Mouse (Mus musculus) midbrain, embryonic 13.5 days (tissue): ENCODE data around the gene Nfat5. TPM values are rescaled to one million over a fixed set of nuclear protein-coding genes. Genes with fewer than 3 reads are reported as not detected.
A peak's percentile ranks its signal among the peaks of the same experiment; 100 is the strongest.

Experiments
- ATAC-seq: fragments of 200-750 bp; cut with Nextera tagmentation; 2 replicates; pipeline ENCODE4 v1.8.0; 2017; ENCODE audit warnings: mild to moderate bottlenecking, moderate TSS enrichment, moderate library complexity
- H3K27ac ChIP-seq: fragments of 300-500 bp; sonication (generic); 2 replicates; pipeline ENCODE4 v1.5.1; 2015; ENCODE audit warnings: inconsistent platforms, mild to moderate bottlenecking, moderate library complexity
- H3K27me3 ChIP-seq: fragments of 300-500 bp; sonication (generic); 2 replicates; pipeline ENCODE4 v1.6.1; 2015; ENCODE audit warnings: mild to moderate bottlenecking, inconsistent platforms
- H3K36me3 ChIP-seq: fragments of 300-500 bp; sonication (generic); 2 replicates; pipeline ENCODE4 v1.6.1; 2015; ENCODE audit warnings: mild to moderate bottlenecking, inconsistent platforms
- H3K4me1 ChIP-seq: fragments of 300-500 bp; sonication (generic); replicated peaks from 2 replicates; pipeline ENCODE4 v1.6.1; 2015; ENCODE audit warnings: inconsistent platforms
- H3K4me2 ChIP-seq: fragments of 300-500 bp; sonication (generic); replicated peaks from 2 replicates; pipeline ENCODE4 v1.6.1; 2015; ENCODE audit warnings: moderate library complexity, mild to moderate bottlenecking, inconsistent platforms
- H3K4me3 ChIP-seq: fragments of 300-500 bp; sonication (generic); replicated peaks from 2 replicates; pipeline ENCODE4 v1.5.1; 2015; ENCODE audit warnings: mild to moderate bottlenecking, inconsistent platforms
- H3K9ac ChIP-seq: fragments of 300-500 bp; sonication (generic); replicated peaks from 2 replicates; pipeline ENCODE4 v1.6.1; 2015; ENCODE audit warnings: mild to moderate bottlenecking, inconsistent platforms
- H3K9me3 ChIP-seq: fragments of 300-500 bp; sonication (generic); 2 replicates; pipeline ENCODE4 v1.6.1; 2016; ENCODE audit warnings: mild to moderate bottlenecking, inconsistent platforms
- WGBS: fragments of 180-500 bp; shearing (Covaris S2); methylation state at CpG from one replicate; pipeline ENCODE4 v1.1.7; 2015; 5-methylcytosine and 5-hydroxymethylcytosine counted together
- polyA plus RNA-seq: library from polyadenylated mRNA; unstranded; fragments of >200 nt; fragmentation: Nextera tagmentation; extraction: Ambion mirVana; gene quantifications from 2 replicates; pipeline ENCODE4 v1.2.1, GENCODE M21; 2015

Nfat5 gene
- polyA plus RNA-seq, 1 experiment from 2014 or later, result 13.3 TPM

GRCm38 (mm10) chr8:107403038-107403781 lies 109.9 kb downstream of the Nfat5 start, which contains the start of gene Nqo1:
Gene Nqo1 (minus strand): TSS chr8:107403206.
- H3K36me3 ChIP-seq, result peaks cover 11% of the 10 kb centered on the region
- no peaks in the 10 kb centered on the region for H3K27me3 ChIP-seq
- H3K9me3 ChIP-seq, result no peaks in the 10 kb centered on the region
- peak; percentile 99 for ATAC-seq
- 0 out of 2 replicates have a peak within 1 kb of the TSS, but pooled peaks have one; percentile 24 for H3K9ac ChIP-seq
- H3K4me2 ChIP-seq, result peak within 1 kb of the TSS; percentile 55
- H3K4me1 ChIP-seq, result peaks cover 13% of the 10 kb centered on the region
- H3K4me3 ChIP-seq, result peak within 1 kb of the TSS; percentile 24
- 17% methylated on average over 22 of the region's 22 CpGs for WGBS
- no peak within 1 kb of the TSS for H3K27ac ChIP-seq

GRCm38 (mm10) chr8:107404057-107404456 lies 110.8 kb downstream of the Nfat5 start:
- ATAC-seq, result no peak
- Histone ChIP-seq H3K27me3 (no peaks in the 10 kb centered on the region), H3K4me3 (no peak overlapping the region), H3K4me1 (peaks cover 13% of the 10 kb centered on the region), H3K36me3 (peaks cover 16% of the 10 kb centered on the region), H3K4me2 (no peak overlapping the region), H3K27ac (no peak overlapping the region), H3K9me3 (no peaks in the 10 kb centered on the region), H3K9ac (no peak overlapping the region)
- 86% methylated on average over 4 of the region's 4 CpGs for WGBS

- WGBS, result 66% methylated on average over 3 of the region's 3 CpGs
- Histone ChIP-seq H3K27me3 (no peaks in the 10 kb centered on the region), H3K4me2 (no peak overlapping the region), H3K27ac (no peak overlapping the region), H3K4me3 (no peak overlapping the region), H3K9me3 (no peaks in the 10 kb centered on the region), H3K4me1 (peaks cover 13% of the 10 kb centered on the region), H3K36me3 (peaks cover 34% of the 10 kb centered on the region), H3K9ac (no peak overlapping the region)
- ATAC-seq, result no peak
Observed at GRCm38 (mm10) chr8:107405935-107406334, 112.7 kb downstream of the Nfat5 start.

DNA sequence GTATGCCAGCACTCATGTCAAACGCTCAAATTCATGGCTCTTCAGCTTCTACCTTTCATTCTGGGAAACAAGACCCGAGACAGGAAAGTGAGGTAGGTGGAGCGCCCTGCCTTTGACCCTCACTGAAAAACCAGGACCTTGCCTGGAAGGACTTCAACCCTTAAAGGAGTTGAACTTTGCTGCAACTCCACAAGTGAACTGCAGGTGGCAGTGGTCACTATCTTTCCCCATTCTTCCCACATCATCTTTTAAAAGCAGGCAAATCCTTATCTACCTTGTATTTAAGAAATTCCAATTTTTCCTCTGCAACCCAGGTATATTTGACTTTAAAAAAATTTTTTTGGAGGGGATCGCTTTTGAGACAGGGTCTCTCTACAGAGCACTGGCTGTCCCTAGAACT lies 118.1 kb downstream of the Nfat5 start:
- no peak overlapping the region for H3K9ac ChIP-seq
- no peak for ATAC-seq
- H3K9me3 ChIP-seq, result no peaks in the 10 kb centered on the region
- no peak overlapping the region for H3K4me3 ChIP-seq
- no peak overlapping the region for H3K27ac ChIP-seq
- H3K27me3 ChIP-seq, result no peaks in the 10 kb centered on the region
- WGBS, result 73% methylated on average over 4 of the region's 4 CpGs
- H3K4me1 ChIP-seq, result no peaks in the 10 kb centered on the region
- H3K36me3 ChIP-seq, result peaks cover 89% of the 10 kb centered on the region
- H3K4me2 ChIP-seq, result no peak overlapping the region

DNA sequence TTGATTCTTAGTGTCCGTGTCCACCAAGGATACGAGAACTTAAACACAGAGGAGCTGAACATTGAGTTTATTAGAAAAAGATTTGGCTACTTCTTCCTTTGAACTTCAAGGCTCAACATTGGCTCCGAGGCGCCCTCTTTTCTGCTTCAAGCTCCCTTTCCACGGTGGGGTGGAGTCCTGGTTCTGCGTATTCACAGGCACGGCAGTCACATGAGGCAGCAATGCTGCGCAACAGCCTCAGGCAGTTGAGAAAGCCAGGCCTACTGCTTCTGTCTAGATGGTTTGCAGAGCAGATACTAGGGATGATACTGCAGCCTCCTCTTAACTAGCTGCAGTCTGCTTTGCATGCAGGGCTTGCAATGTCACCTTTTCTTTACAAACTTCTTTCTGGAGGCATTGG lies 119.3 kb downstream of the Nfat5 start:
- Histone ChIP-seq H3K9ac (no peak overlapping the region), H3K4me1 (no peaks in the 10 kb centered on the region), H3K4me2 (no peak overlapping the region), H3K4me3 (no peak overlapping the region), H3K27ac (no peak overlapping the region), H3K27me3 (no peaks in the 10 kb centered on the region), H3K9me3 (no peaks in the 10 kb centered on the region), H3K36me3 (peaks cover 95% of the 10 kb centered on the region)
- ATAC-seq, result no peak
- WGBS, result 92% methylated on average over 8 of the region's 8 CpGs

- 91% methylated on average over 10 of the region's 10 CpGs for WGBS
- ATAC-seq, result no peak
- H3K4me3 ChIP-seq, result no peak overlapping the region
Observed at GRCm38 (mm10) chr8:107413881-107414280, 120.6 kb downstream of the Nfat5 start.

DNA sequence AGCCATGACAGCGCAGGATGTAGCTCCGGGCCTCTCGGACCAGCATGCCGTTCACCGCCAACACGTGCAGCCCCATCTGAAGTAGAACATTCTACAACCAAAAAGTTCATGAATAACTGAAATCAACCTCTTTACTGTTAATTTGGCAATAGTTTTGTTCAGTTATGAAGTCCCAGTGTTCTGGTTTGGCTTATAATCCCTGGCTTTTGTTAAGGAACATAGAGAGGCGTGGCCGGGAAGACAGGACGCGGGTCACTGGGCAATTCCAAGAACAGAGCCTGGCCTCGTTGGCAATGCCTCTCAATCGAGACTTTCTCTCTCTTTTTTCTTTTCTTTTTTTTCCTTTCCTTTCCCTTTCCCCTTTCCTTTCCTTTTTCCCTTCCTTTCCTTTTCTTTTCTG lies 123.7 kb downstream of the Nfat5 start:
- 83% methylated on average over 12 of the region's 12 CpGs for WGBS
- no peak overlapping the region for H3K9ac ChIP-seq
- H3K9me3 ChIP-seq, result no peaks in the 10 kb centered on the region
- H3K36me3 ChIP-seq, result peaks cover 99% of the 10 kb centered on the region
- H3K4me2 ChIP-seq, result no peak overlapping the region
- H3K4me1 ChIP-seq, result peaks cover 5% of the 10 kb centered on the region
- H3K27me3 ChIP-seq, result no peaks in the 10 kb centered on the region
- ATAC-seq, result no peak
- no peak overlapping the region for H3K27ac ChIP-seq
- H3K4me3 ChIP-seq, result no peak overlapping the region

More at GRCm38 (mm10) chr8:107413881-107414280, 120.6 kb downstream of the Nfat5 start:
- Histone ChIP-seq H3K27me3 (no peaks in the 10 kb centered on the region), H3K9me3 (no peaks in the 10 kb centered on the region), H3K4me1 (no peaks in the 10 kb centered on the region), H3K4me2 (no peak overlapping the region), H3K27ac (no peak overlapping the region), H3K36me3 (peaks cover 99% of the 10 kb centered on the region), H3K9ac (no peak overlapping the region)

DNA sequence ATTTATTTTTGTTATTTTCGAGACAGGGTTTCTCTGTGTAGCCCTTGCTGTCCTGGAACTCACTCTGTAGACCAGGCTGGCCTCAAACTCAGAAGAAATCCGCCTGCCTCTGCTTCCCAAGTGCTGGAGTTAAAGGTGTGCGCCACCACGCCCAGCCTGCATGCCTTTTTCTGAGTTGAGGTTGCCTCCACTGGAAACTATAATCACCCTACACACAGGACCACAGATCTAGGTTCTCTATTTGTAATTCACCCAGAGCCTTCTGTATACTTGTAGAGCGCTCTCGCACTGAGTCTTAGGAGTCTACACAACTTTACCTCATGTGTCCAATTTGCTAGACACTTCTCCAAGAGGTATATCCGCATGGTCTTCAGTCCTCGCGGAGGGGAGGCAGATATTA lies 130.9 kb downstream of the Nfat5 start:
- Histone ChIP-seq H3K4me2 (peak overlapping the region; percentile 88), H3K9ac (peak overlapping the region; percentile 90), H3K36me3 (peaks cover 34% of the 10 kb centered on the region), H3K27ac (peak overlapping the region; percentile 67; the same call in 1 of the 2 replicates), H3K4me3 (peak overlapping the region; percentile 95), H3K9me3 (no peaks in the 10 kb centered on the region), H3K27me3 (no peaks in the 10 kb centered on the region), H3K4me1 (peaks cover 29% of the 10 kb centered on the region)
- 0 out of 2 replicates have a peak, but pooled peaks have one; percentile 6 for ATAC-seq
- WGBS, result 28% methylated on average over 9 of the region's 9 CpGs

- no peaks in the 10 kb centered on the region for H3K9me3 ChIP-seq
- ATAC-seq, result peak; percentile 100
- H3K27me3 ChIP-seq, result no peaks in the 10 kb centered on the region
- H3K27ac ChIP-seq, result peak within 1 kb of the TSS; percentile 67
- H3K4me1 ChIP-seq, result peaks cover 29% of the 10 kb centered on the region
- 1% methylated on average over 50 of the region's 50 CpGs for WGBS
- peaks cover 29% of the 10 kb centered on the region for H3K36me3 ChIP-seq
- H3K9ac ChIP-seq, result peak within 1 kb of the TSS; percentile 90
- peak within 1 kb of the TSS; percentile 88 for H3K4me2 ChIP-seq
- H3K4me3 ChIP-seq, result peak within 1 kb of the TSS; percentile 95
Observed at GRCm38 (mm10) chr8:107424597-107425229, 131.4 kb downstream of the Nfat5 start, which contains the start of gene Nob1. Gene Nob1 (minus strand): TSS chr8:107425051.

DNA sequence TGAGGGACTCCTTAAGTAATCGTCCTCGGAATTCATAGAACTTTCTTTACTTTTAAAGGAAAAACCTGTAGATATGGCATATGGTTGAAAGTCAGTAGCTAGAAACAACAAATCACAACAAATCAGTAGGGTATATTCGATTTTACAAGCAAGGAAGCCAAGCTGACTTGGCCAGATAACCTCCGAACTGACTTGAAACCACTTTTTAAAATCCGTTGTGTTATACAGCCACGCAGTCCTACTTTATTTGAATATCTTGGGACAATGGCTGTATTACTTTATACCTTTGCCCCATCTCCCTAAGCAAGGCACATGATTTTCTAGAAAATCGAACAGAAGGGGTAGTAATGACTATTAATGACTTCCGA lies 131.9 kb downstream of the Nfat5 start:
- no peak for ATAC-seq
- H3K9me3 ChIP-seq, result no peaks in the 10 kb centered on the region
- no peaks in the 10 kb centered on the region for H3K27me3 ChIP-seq
- no peak overlapping the region for H3K4me2 ChIP-seq
- H3K9ac ChIP-seq, result no peak overlapping the region
- peaks cover 29% of the 10 kb centered on the region for H3K4me1 ChIP-seq
- H3K27ac ChIP-seq, result no peak overlapping the region
- WGBS, result 49% methylated on average over 8 of the region's 8 CpGs
- H3K4me3 ChIP-seq, result no peak overlapping the region
- peaks cover 24% of the 10 kb centered on the region for H3K36me3 ChIP-seq
